Mouse (Mus musculus): Measurements from ENCODE around the gene Nek6.

Nek6 gene

DNA sequence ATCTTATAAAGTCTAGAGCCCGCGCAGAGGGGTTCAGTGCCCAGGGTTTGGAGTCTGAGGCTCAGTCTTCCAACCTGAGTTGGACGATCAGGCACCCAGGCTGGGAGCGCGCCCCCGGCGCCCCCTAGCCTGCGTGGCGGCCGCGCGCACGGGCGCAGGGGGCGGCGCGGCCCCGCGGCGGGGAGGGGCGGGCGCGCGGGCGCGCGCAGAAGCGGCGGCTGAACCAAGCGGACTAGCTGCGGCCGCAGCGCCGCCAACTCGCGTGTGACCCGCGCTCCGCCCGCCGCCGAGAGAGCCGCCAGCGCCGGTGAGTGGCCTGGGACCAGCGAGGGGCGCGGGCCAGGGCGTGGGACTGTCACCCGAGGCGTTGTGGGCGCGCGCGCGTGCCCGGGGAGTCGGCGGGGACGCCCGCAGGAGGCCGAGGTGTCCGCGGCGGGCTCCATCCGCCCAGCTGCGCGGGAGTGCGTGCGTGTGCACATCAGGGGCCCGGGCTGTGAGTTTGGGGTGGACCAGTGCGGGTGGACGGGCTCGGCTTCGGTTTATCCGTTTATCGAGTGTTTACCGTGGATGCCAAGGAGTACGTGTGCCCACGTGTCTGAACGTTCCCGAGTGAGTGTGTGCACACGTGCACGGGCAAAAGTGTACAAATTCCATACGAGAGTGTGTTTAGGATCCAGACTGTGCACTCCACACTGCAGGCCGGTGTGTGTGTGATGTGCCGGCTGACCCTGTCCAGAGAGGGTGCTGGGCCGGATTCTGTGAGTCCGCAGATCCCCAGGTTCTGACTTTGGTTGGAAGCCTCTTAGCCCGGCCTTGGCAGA lies at the start of gene Nek6:
TSS of gene Nek6 (plus strand) at position 157 of the 821 bp plus-strand sequence.
- peak; percentile 67 to 74 for DNase-seq

DNA sequence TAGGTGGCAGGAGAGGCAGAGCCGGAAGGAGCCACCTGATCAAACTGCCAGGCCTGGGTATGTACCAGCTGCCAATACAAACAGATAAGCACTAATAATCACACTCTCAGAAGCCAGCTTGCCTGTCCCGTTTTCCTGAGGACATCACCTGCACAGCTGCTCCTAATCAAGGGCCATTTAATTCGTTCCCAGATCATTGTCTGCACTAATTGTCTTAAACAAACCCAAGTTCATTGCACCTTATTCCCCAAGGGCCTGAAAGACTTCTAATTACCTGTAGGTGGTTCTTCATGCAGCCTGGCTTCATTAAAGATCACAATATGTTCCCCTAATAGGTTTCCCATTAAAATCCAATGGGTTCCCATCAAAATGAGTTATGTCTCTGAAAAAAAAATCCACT lies 49.1 kb upstream of the Nek6 start:
- no peak for DNase-seq

GRCm38 (mm10) chr2:38468845-38469244 lies 42.6 kb upstream of the Nek6 start:
- DNase-seq, result no peak

DNA sequence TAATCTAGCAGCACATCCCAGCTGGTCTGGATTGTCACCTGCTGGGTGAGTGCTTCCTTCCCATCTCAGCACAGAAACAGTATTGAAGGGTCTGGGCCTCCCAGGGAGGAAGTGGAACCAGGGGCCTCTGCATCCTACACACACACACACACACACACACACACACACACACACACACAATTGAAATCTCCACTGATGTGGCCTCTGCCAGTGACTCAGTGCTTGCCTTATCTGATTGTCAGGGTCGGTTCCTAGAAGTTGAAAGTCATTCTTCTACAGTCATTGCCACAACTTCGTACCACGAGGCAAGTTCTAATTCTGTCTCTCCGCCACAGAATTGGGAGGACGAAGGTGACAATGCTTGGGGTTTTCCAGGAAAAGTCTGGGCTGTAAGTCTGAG lies 39.7 kb upstream of the Nek6 start:
- no peak for DNase-seq

- DNase-seq, result no peak
These were observed 38.6 kb upstream of the Nek6 start for GRCm38 (mm10) chr2:38472829-38473228.

DNA sequence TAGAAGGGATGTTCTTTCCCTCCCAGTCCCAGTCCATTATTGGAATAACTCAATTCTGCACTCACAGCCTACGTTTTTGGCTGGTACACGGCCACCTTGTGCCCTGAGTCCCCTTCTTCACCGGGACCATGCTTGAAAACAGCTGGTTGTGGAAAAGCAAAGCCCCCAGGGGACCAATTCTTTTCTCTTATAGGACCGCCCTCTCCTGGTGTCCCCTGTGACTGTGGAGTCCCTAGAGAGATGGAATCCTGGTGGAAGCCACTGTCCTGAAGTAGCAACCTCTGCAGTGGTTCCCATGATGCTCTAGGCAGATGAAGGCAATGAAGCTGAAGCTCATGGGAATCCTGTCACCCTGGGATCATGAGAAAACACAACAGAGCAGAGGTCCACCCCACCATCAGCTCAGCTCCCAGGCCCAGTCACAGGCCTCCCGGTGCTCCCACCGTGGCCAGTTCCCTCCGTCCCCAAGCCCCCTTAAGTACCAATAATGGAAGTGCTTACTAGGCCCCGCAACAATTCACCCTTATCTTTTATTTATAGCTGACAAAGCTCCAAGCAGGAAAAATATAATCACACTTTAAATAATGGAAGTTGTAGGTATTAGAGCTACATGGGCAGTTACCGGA lies 34.5 kb upstream of the Nek6 start:
- DNase-seq, result no peak

GRCm38 (mm10) chr2:38477497-38477873 lies 34.0 kb upstream of the Nek6 start:
- no peak for DNase-seq

- no peak for DNase-seq
These were observed 32.8 kb upstream of the Nek6 start for GRCm38 (mm10) chr2:38478683-38479082.

DNA sequence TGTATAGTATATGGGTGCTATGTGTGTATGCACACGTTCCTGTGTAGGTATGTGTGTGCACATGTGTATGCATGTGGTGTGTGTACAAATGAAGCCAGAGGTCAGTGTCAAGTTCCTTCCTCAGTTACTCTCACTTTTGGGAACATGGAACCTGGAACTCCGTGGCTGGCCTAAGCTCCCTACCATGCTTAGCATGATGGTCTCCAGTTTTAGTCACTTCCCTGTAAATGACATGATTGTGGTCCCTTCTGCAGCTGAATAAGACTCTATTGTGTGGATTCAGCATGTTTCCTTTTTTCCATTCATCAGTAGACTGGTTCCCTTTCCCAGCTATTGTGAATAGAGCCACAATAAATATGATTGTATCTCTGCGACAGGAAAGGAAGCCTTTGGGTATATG lies 31.9 kb upstream of the Nek6 start:
- DNase-seq, result no peak

GRCm38 (mm10) chr2:38481166-38481778 lies 30.2 kb upstream of the Nek6 start:
- no peak for DNase-seq

DNA sequence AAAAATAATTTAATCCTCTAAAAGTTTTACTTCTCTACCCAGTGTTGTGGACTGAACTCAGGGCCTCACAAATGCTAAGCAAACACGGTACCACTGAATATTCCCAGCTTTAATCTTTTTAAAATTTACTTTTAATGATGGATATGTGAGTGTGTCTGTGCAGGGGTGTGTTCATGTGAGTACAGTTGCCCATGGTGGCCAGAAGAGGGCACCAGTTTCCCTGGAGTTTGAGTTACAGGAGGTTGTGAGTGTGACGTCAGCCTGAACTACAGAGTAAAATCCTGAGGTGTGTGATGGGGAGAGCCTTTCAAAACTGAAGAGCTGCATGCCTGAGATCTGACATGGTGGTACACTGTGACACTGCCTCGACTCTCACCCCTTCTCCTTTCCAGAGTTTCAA lies 29.3 kb upstream of the Nek6 start:
- no peak for DNase-seq

DNA sequence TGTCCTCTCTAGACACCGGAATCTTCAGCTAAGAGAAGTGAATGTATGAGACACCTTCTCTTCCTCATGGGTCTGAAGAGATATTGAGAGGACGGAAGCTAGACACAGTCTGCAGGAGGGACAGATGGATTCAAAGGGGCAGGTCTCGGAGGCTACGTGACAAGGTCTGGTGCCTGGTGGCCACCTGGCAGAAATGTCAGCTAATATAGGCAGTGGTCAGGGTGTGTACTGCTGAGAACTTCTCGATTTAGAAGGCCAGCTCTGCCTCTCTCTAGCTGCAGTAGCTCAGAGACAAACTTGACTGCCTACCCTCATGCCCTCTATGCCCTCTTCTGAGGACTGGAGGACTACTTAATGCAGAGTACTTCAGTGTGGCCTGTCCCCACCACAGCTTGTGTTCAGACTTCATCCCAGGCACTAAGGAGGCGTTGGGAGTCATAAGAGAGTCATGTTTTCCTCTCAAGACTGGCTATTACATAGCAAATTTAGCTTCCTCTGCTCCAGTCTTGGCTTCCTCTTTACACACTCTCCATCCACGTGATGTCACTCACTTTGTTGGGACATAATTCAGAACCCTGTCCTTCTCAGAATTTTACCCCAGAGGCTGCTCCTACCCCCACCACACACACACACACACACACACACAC lies 28.3 kb upstream of the Nek6 start:
- DNase-seq, result no peak

- DNase-seq, result no peak
These were observed 26.9 kb upstream of the Nek6 start for GRCm38 (mm10) chr2:38484556-38484955.

GRCm38 (mm10) chr2:38485409-38485808 lies 26.0 kb upstream of the Nek6 start:
- DNase-seq, result no peak

DNA sequence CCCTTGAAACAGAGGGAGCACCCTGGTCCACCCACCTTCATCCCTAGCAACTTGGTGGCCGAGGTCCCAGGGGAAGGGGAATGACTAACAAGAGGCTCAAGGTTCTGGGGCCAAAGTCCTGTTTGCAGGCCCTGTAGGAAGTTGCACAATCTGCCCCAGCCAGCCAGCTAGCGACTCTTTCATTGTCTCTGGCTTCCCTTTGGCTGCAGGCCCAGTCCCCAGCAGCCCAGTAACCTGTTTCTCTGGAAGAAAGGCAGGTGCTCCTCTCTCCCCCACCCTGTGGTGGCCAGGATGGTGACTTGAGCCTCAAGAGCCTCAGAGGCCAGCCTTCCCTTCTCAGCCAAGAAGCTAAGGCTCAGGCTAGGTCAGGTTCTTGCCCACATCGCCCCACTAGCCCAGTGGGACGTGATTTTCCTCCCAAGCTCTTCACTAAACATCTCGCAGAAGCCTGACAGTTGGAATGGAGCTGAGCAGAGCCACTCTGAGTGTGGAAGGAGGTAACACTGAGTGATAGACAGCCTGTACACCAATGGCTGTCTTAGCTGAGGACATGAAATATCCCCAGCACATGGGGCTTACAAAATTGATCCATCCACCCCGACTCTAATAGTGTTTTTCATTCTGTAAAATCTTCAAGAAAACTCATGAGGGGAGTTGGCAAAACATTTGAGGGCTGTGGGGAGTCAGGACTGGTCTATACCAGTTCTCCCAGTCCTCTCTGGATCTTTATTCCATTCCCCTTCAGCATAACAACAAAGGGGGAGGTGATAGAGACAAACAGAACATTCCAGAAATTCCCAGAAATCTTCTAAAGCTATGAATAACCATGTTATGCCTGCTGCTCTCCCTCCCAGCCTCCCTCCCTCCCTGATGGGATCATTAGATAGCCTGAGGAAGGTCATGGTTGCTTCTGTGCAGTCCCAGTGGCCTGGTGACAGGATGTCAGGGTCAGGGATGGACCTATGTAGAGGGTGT lies 25.2 kb upstream of the Nek6 start:
- DNase-seq, result peak; percentile 68 to 72

GRCm38 (mm10) chr2:38497594-38497993 lies 13.8 kb upstream of the Nek6 start:
- no peak for DNase-seq

DNA sequence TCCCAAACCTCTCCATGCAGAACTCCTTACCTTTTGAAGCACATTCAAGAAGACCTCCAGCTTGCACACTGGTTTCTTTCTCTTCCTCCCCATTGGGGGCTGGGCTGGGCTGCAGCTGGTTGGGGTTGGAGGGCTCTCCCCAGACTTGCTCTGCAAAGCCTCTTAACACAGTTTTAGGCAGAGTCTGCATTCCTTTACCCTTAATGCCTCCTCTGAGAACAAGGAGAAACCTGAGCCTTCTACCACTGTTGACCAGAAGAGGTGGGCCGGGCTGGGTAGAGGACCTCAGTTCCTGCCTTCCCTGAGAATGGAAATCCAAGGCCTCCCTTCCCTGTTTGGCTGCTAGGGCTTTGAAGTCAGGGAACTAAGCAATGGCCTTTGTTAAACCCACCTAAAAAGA lies 9.8 kb upstream of the Nek6 start:
- no peak for DNase-seq

- DNase-seq, result no peak
These were observed 9.3 kb upstream of the Nek6 start for GRCm38 (mm10) chr2:38502123-38502522.

DNA sequence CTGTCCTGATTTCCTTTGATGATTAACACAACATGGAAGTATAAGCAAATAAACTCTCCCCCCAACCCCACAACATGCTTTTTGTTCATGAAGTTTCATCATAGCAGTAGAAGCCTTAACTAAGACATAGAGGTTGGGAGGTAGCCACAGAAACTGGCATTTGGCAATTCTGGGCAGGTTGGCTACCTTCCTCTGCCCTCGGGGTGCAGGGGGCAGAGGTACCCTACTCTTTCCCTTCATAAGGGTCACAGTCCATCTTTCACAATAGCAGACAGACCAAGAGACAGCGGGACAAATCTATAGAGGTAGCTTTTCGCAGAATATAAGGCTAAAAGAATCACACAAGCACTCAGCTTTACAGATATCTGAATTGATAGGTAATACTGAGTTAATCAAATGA lies 8.7 kb upstream of the Nek6 start:
- DNase-seq, result no peak

DNA sequence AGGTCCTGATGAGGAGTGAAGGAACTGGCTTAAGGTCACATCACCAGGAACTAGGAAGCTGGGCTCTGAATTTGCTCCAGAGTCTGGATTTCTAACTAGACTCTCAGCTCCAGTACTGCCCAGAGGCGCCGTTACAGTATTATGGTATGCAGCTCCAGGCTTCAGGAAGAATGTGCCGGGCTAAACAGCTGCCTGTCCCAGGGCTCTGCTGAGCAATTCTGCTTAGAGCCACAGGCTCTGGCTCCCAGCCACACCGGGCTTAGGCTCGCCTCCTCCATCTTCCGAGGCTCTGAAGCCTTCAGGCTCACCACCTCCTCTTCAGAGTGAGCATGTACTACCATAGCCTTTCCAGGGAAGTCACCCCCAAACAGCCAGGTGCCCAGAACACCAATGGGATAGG lies 7.1 kb upstream of the Nek6 start:
- peak in 1 of 2 experiments; percentile 31 for DNase-seq

- no peak for DNase-seq
These were observed 4.3 kb upstream of the Nek6 start for GRCm38 (mm10) chr2:38507181-38507580.

GRCm38 (mm10) chr2:38509004-38509719 lies 2.3 kb upstream of the Nek6 start:
- DNase-seq, result no peak
